15 mouse cellular contexts compared by ENCODE assay signal in genomic region chr7:80837736-80838135, GRCm38 (mm10). TPM values are rescaled to one million over a fixed set of nuclear protein-coding genes. Genes with fewer than 3 reads are reported as not detected.
DNase-seq lines count a peak whose midpoint lies in the region; ATAC-seq and TF ChIP-seq lines count a peak whose summit lies in the region.
"Had no signal": no experiment of that assay in that cellular context is flagged by ENCODE, and none has a peak within 500 bp of the region (broad histone marks: within the 10 kb centered on the region; RNA-seq: fewer than 3 reads in every experiment).

No protein-coding gene starts in this region.

- peak overlapping the region; percentile 25 for H3K4me3 ChIP-seq in C2C12 (ENCODE audit: insufficient read depth, poor library complexity, severe bottlenecking)
- H3K4me3 ChIP-seq in intestine, embryonic 15.5 days (replicated peaks): no peak overlapping the region
- H3K4me3 ChIP-seq in forebrain, embryonic 16.5 days (replicated peaks; ENCODE audit: low read length): no peak overlapping the region
- H3K4me3 ChIP-seq: forebrain, embryonic 10.5 days; gastrocnemius, adult 2 months; hindbrain, embryonic 15.5 days; neural tube, embryonic 12.5 days had no signal

- H3K79me2 ChIP-seq in C2C12 (ENCODE audit: control insufficient read depth, insufficient read depth): peaks cover 22% of the 10 kb centered on the region

- peak overlapping the region; percentile 21 for H3ac ChIP-seq in C2C12 (ENCODE audit: control insufficient read depth, insufficient read length, low read depth)

- WGBS in intestine, embryonic 15.5 days: 49% methylated on average over 9 of the region's 9 CpGs
- WGBS in forebrain, embryonic 16.5 days: 56% methylated on average over 9 of the region's 9 CpGs

- ATAC-seq in intestine, embryonic 15.5 days: no peak
- ATAC-seq in forebrain, embryonic 16.5 days: no peak
- ATAC-seq: activated CD4-positive, CD25-positive, alpha-beta regulatory T cell, adult 4 months had no signal

- peak; percentile 38 for DNase-seq in heart, postnatal 4 days
- no peak for DNase-seq in heart, postnatal 25 days (ENCODE audit: low spot score)
- DNase-seq in adrenal gland, postnatal 10 days: peak; percentile 50
- DNase-seq in kidney, postnatal 14 days: peak; percentile 55
- DNase-seq: gastrocnemius, adult 2 months; midbrain, embryonic 14.5 days; retina, postnatal 1 day had no signal

- H3K36me3 ChIP-seq in C2C12 (ENCODE audit: control insufficient read depth, insufficient read depth): no peaks in the 10 kb centered on the region
- no peaks in the 10 kb centered on the region for H3K36me3 ChIP-seq in intestine, embryonic 15.5 days
- H3K36me3 ChIP-seq in forebrain, embryonic 16.5 days (ENCODE audit: control insufficient read depth, insufficient read depth): no peaks in the 10 kb centered on the region
- H3K36me3 ChIP-seq: forebrain, embryonic 10.5 days; hindbrain, embryonic 15.5 days; neural tube, embryonic 12.5 days had no signal

- H3K4me1 ChIP-seq in intestine, embryonic 15.5 days (replicated peaks): peaks cover 15% of the 10 kb centered on the region
- peaks cover 3% of the 10 kb centered on the region for H3K4me1 ChIP-seq in forebrain, embryonic 16.5 days (replicated peaks; ENCODE audit: control insufficient read depth, insufficient read depth, low read length)

- intact Hi-C loops in heart, postnatal 25 days (cut with DNase I): no loop called here

- peaks cover 6% of the 10 kb centered on the region for H3K79me3 ChIP-seq in C2C12 (ENCODE audit: low read depth)

- H3K9me3 ChIP-seq in intestine, embryonic 15.5 days: no peaks in the 10 kb centered on the region
- no peaks in the 10 kb centered on the region for H3K9me3 ChIP-seq in forebrain, embryonic 16.5 days (ENCODE audit: control insufficient read depth, low read length)
- H3K9me3 ChIP-seq: forebrain, embryonic 10.5 days; hindbrain, embryonic 15.5 days; neural tube, embryonic 12.5 days had no signal

- H3K9ac ChIP-seq in intestine, embryonic 15.5 days: no peak overlapping the region
- no peak overlapping the region for H3K9ac ChIP-seq in forebrain, embryonic 16.5 days (replicated peaks; ENCODE audit: low read depth, low read length)
- H3K9ac ChIP-seq: hindbrain, embryonic 15.5 days; neural tube, embryonic 12.5 days had no signal

- no peaks in the 10 kb centered on the region for H3K27me3 ChIP-seq in C2C12 (ENCODE audit: control insufficient read depth, insufficient read depth, insufficient read length)
- H3K27me3 ChIP-seq in intestine, embryonic 15.5 days (replicated peaks): no peaks in the 10 kb centered on the region
- no peaks in the 10 kb centered on the region for H3K27me3 ChIP-seq in forebrain, embryonic 16.5 days (replicated peaks; ENCODE audit: control insufficient read depth, insufficient read depth, low read length)
- H3K27me3 ChIP-seq: CH12.LX; hindbrain, embryonic 15.5 days; neural tube, embryonic 12.5 days had no signal

- H3K27ac ChIP-seq in intestine, embryonic 15.5 days: no peak overlapping the region
- H3K27ac ChIP-seq in forebrain, embryonic 16.5 days (ENCODE audit: low read length): no peak overlapping the region
- H3K27ac ChIP-seq: forebrain, embryonic 10.5 days; gastrocnemius, adult 2 months; hindbrain, embryonic 15.5 days; neural tube, embryonic 12.5 days had no signal

- no peak overlapping the region for H3K4me2 ChIP-seq in intestine, embryonic 15.5 days (replicated peaks)
- no peak overlapping the region for H3K4me2 ChIP-seq in forebrain, embryonic 16.5 days (ENCODE audit: low read length)
- H3K4me2 ChIP-seq: hindbrain, embryonic 15.5 days; neural tube, embryonic 12.5 days had no signal

- no peak for TF ChIP-seq CTCF in C2C12 (IDR thresholded peaks at IDR 0.05; ENCODE audit: control insufficient read depth, insufficient read depth, insufficient read length)

TF ChIP-seq in C2C12, 6 proteins besides CTCF, POLR2A, EP300 and RAD21:
- TF ChIP-seq MAX (IDR thresholded peaks at IDR 0.05) (peak; percentile 72), MYOD1 (IDR thresholded peaks at IDR 0.05; ENCODE audit: control insufficient read depth, insufficient read length, low read depth) (no peak), CEBPB (IDR thresholded peaks at IDR 0.05; ENCODE audit: low read depth) (no peak), USF1 (IDR thresholded peaks at IDR 0.05; ENCODE audit: low read depth) (peak; percentile 97), FOSL1 (IDR thresholded peaks at IDR 0.05; ENCODE audit: insufficient read depth, low read length, poor library complexity, severe bottlenecking) (no peak)

RNA-seq across cellular contexts. Expression of gene Iqgap1, which starts 12.0 kb away (rescaled TPM):
- 10 to 100 TPM; 77.6 to 84.1 TPM for total RNA-seq in heart, postnatal 4 days (2021)
- total RNA-seq in heart, postnatal 25 days (2021): 10 to 100 TPM; 39.8 to 46.7 TPM
- 82.7 TPM for polyA plus RNA-seq in C2C12 (2012; fragmentation: generic; extraction: Trizol)
- 10 to 100 TPM; 76.2 to 86.8 TPM for total RNA-seq in adrenal gland, postnatal 10 days (2021)
- polyA plus RNA-seq in intestine, embryonic 15.5 days (2015; fragmentation: Nextera tagmentation; extraction: Ambion mirVana): 72.9 and 76.2 TPM in 2 replicates
- 24.5 and 25.9 TPM in 2 replicates for polyA plus RNA-seq in forebrain, embryonic 16.5 days (2015; fragmentation: Nextera tagmentation; extraction: Ambion mirVana)

RNA-seq across cellular contexts. Expression of gene Zscan2, which starts 23.0 kb away (rescaled TPM):
- 1 to 10 TPM; 8.4 to 9.0 TPM for total RNA-seq in heart, postnatal 4 days (2021)
- total RNA-seq in heart, postnatal 25 days (2021): 1 to 10 TPM; 5.4 to 6.1 TPM
- 4.6 TPM for polyA plus RNA-seq in C2C12 (2012; fragmentation: generic; extraction: Trizol)
- total RNA-seq in adrenal gland, postnatal 10 days (2021): 1 to 10 TPM; 6.5 to 6.8 TPM
- polyA plus RNA-seq in intestine, embryonic 15.5 days (2015; fragmentation: Nextera tagmentation; extraction: Ambion mirVana): 1.1 and 1.6 TPM in 2 replicates
- 5.7 and 5.9 TPM in 2 replicates for polyA plus RNA-seq in forebrain, embryonic 16.5 days (2015; fragmentation: Nextera tagmentation; extraction: Ambion mirVana)
